Mouse (Mus musculus): ENCODE measurements around the gene Emd. TPM values are rescaled to one million over a fixed set of nuclear protein-coding genes. Genes with fewer than 3 reads are reported as not detected.
"Not testable (repeated sequence)": the region's sequence is repeated elsewhere in the genome, so short reads cannot be mapped to it uniquely, and the experiment has no call there.

The Emd gene
- polyA plus RNA-seq (2015; fragmentation: Nextera tagmentation; extraction: Ambion mirVana) = 24.8 and 29.0 TPM in 2 replicates

DNA sequence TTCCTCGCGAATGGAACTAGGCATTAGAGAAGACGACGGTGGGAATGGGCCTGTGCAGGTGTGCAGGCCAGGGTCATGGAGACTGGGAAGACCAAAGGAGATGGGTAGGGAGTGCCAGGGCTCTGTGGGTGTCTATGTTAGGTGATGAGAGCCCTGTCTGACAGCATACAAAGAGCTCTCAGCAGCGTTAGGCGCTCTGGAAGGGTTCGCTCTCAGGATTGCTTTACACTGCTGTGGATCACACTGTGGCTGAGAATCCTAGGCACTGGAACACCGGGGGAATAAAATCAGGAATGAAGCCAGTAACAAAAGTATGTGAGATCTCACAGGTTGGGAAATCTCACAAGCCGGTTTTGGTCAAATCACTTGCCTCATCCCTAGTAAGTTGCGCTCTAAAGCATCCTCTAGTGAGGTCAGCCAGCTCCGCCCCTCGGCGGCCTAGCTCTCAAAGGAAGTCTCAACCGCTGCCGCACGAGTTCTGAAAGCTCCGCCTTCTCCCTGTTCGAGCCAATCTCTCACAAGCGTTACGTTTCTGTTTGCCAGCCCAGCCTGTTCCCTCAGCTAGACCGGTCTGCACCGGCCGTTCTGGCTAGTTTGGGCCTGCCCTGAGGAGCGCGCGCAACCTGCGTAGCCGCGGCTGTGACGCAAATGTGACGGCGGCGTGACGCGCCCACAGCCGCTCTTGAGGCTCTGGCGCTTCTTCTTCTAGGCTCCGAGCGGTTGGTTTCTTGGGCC, at the start of gene Emd:
Gene Emd (plus strand): TSS at position 535 of the 735 bp plus-strand sequence.
- Histone ChIP-seq H3K36me3 (peaks cover 13% of the 10 kb centered on the region), H3K4me3 (peak within 1 kb of the TSS; percentile 49), H3K4me2 (peak within 1 kb of the TSS; percentile 52), H3K9me3 (no peaks in the 10 kb centered on the region), H3K9ac (peak within 1 kb of the TSS; percentile 61), H3K4me1 (peaks cover 9% of the 10 kb centered on the region; the same call in 1 of the 2 replicates), H3K27ac (peak within 1 kb of the TSS; percentile 91), H3K27me3 (no peaks in the 10 kb centered on the region)
- WGBS = 32% methylated on average over 39 of the region's 39 CpGs
- ATAC-seq (ENCODE audit: insufficient number of reproducible peaks, low FRiP score, low TSS enrichment, low read depth) = peak; percentile 96

DNA sequence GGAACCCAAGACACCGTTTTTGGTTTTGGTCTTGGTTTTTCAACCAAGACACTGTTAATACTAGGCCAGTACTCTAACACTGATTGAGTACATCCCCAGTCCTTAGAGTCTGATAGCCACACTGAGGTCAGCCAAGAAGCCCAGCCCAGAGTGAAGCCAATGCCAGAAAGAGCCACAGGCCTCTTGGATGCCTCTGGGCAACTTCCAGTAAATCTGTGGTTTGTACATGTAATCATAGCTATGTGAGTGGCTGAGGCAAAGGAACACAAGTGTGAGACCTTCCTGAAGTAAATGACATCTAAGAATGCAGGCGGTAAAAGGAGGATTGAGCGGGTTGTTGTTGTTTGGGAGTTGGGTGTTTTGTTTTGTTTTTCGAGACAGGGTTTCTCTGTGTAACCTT, 36.0 kb upstream of the Emd start:
- Histone ChIP-seq H3K4me2 (no peak overlapping the region), H3K9me3 (no peaks in the 10 kb centered on the region), H3K27me3 (no peaks in the 10 kb centered on the region), H3K27ac (no peak overlapping the region), H3K4me3 (no peak overlapping the region), H3K9ac (no peak overlapping the region), H3K4me1 (no peaks in the 10 kb centered on the region), H3K36me3 (peaks cover 12% of the 10 kb centered on the region)
- ATAC-seq (ENCODE audit: insufficient number of reproducible peaks, low FRiP score, low TSS enrichment, low read depth) = no peak
- WGBS = 90% methylated on average over 4 of the region's 4 CpGs

GRCm38 (mm10) chrX:74219449-74219848, 35.0 kb upstream of the Emd start:
- Histone ChIP-seq H3K27ac (no peak overlapping the region), H3K36me3 (peaks cover 18% of the 10 kb centered on the region), H3K27me3 (no peaks in the 10 kb centered on the region), H3K4me2 (no peak overlapping the region), H3K4me1 (no peaks in the 10 kb centered on the region), H3K4me3 (no peak overlapping the region), H3K9ac (no peak overlapping the region), H3K9me3 (no peaks in the 10 kb centered on the region)
- 51% methylated on average over 13 of the region's 13 CpGs for WGBS
- ATAC-seq (ENCODE audit: insufficient number of reproducible peaks, low FRiP score, low TSS enrichment, low read depth) = no peak

GRCm38 (mm10) chrX:74220099-74220498, 34.4 kb upstream of the Emd start:
- Histone ChIP-seq H3K27ac (peak overlapping the region; percentile 33; the same call in 1 of the 2 replicates), H3K36me3 (peaks cover 24% of the 10 kb centered on the region)
- H3K9ac ChIP-seq; H3K9me3 ChIP-seq; H3K4me2 ChIP-seq; H3K4me3 ChIP-seq; H3K4me1 ChIP-seq; H3K27me3 ChIP-seq; ATAC-seq (ENCODE audit: insufficient number of reproducible peaks, low FRiP score, low TSS enrichment, low read depth): not testable (repeated sequence)
- 39% methylated on average over 1 of the region's 1 CpGs for WGBS

- Histone ChIP-seq H3K36me3 (peaks cover 98% of the 10 kb centered on the region), H3K9me3 (no peaks in the 10 kb centered on the region), H3K4me3 (no peak overlapping the region), H3K27ac (no peak overlapping the region), H3K9ac (no peak overlapping the region), H3K27me3 (no peaks in the 10 kb centered on the region), H3K4me1 (no peaks in the 10 kb centered on the region), H3K4me2 (no peak overlapping the region)
- no peak for ATAC-seq (ENCODE audit: insufficient number of reproducible peaks, low FRiP score, low TSS enrichment, low read depth)
- 74% methylated on average over 1 of the region's 1 CpGs for WGBS
These were observed 24.4 kb upstream of the Emd start for GRCm38 (mm10) chrX:74230038-74230437.

DNA sequence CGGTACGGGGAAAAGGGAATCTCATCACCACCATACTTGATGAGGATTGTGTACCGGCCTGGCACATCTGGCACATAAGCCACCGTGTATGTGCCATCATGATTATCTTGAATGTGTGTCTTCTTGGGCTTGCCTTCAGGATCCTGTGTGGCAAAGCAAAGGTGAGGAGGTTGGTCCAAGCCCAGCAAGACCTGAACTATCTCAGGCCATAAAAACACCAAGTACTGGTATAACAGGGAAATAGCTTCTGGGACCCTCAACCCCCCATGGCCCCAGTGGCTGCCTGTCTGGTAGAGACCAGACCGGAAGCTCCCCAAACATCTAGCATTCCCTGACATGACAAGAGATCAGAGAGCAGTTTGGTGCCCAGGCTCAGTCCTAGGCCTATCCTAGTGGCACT, 21.3 kb upstream of the Emd start:
- WGBS = 91% methylated on average over 5 of the region's 5 CpGs
- Histone ChIP-seq H3K4me1 (no peaks in the 10 kb centered on the region), H3K27ac (no peak overlapping the region), H3K9me3 (no peaks in the 10 kb centered on the region), H3K27me3 (no peaks in the 10 kb centered on the region), H3K36me3 (peaks cover 95% of the 10 kb centered on the region), H3K4me2 (no peak overlapping the region), H3K9ac (no peak overlapping the region), H3K4me3 (no peak overlapping the region)
- no peak for ATAC-seq (ENCODE audit: insufficient number of reproducible peaks, low FRiP score, low TSS enrichment, low read depth)

- WGBS = 90% methylated on average over 4 of the region's 4 CpGs
- no peaks in the 10 kb centered on the region for H3K9me3 ChIP-seq
These were observed 14.2 kb upstream of the Emd start for GRCm38 (mm10) chrX:74240332-74240731.

GRCm38 (mm10) chrX:74243396-74243795, 11.1 kb upstream of the Emd start:
- H3K36me3 ChIP-seq = peaks cover 44% of the 10 kb centered on the region
- no peak for ATAC-seq (ENCODE audit: insufficient number of reproducible peaks, low FRiP score, low TSS enrichment, low read depth)
- peaks cover 4% of the 10 kb centered on the region; the same call in 1 of the 2 replicates for H3K4me1 ChIP-seq
- H3K9me3 ChIP-seq = no peaks in the 10 kb centered on the region
- WGBS = 80% methylated on average over 2 of the region's 2 CpGs
- no peak overlapping the region for H3K9ac ChIP-seq
- H3K4me3 ChIP-seq = peak overlapping the region; percentile 53
- H3K4me2 ChIP-seq = peak overlapping the region; percentile 47
- no peaks in the 10 kb centered on the region for H3K27me3 ChIP-seq
- no peak overlapping the region for H3K27ac ChIP-seq

More at GRCm38 (mm10) chrX:74240332-74240731, 14.2 kb upstream of the Emd start:
- Histone ChIP-seq H3K27me3 (no peaks in the 10 kb centered on the region), H3K9ac (no peak overlapping the region), H3K4me2 (no peak overlapping the region), H3K4me1 (peaks cover 4% of the 10 kb centered on the region; the same call in 1 of the 2 replicates), H3K36me3 (peaks cover 69% of the 10 kb centered on the region), H3K4me3 (no peak overlapping the region), H3K27ac (no peak overlapping the region)
- no peak for ATAC-seq (ENCODE audit: insufficient number of reproducible peaks, low FRiP score, low TSS enrichment, low read depth)

DNA sequence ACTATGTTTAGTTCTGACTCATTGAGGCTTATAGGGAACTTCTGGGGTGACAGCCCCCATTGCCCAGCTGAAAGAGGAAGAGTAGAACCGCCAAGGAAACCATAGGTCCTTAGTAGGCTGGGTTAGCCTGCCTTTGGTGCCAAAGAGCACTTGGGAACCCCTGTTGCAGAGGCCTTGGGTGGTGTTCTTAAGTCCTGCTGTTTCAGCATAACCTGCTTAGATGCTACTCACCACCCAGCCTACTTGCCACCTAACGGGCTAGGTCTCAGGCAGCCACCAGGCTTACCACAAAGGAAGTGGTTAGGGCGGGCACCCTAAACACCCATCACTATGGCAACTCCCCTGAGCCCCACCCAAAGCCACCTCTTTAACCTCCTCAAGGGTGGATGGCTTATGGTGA, 10.7 kb upstream of the Emd start:
- no peaks in the 10 kb centered on the region for H3K27me3 ChIP-seq
- no peak overlapping the region for H3K9ac ChIP-seq
- H3K4me1 ChIP-seq = peaks cover 4% of the 10 kb centered on the region; the same call in 1 of the 2 replicates
- H3K36me3 ChIP-seq = peaks cover 40% of the 10 kb centered on the region
- peak overlapping the region; percentile 53 for H3K4me3 ChIP-seq
- no peaks in the 10 kb centered on the region for H3K9me3 ChIP-seq
- ATAC-seq (ENCODE audit: insufficient number of reproducible peaks, low FRiP score, low TSS enrichment, low read depth) = no peak
- H3K4me2 ChIP-seq = peak overlapping the region; percentile 47
- H3K27ac ChIP-seq = peak overlapping the region; percentile 47; the same call in 1 of the 2 replicates
- WGBS = 56% methylated on average over 3 of the region's 3 CpGs

GRCm38 (mm10) chrX:74244614-74245083, 9.8 kb upstream of the Emd start:
- ATAC-seq (ENCODE audit: insufficient number of reproducible peaks, low FRiP score, low TSS enrichment, low read depth) = peak; percentile 68
- no peaks in the 10 kb centered on the region for H3K27me3 ChIP-seq
- H3K9me3 ChIP-seq = no peaks in the 10 kb centered on the region
- peak overlapping the region; percentile 47 for H3K4me2 ChIP-seq
- 21% methylated on average over 3 of the region's 3 CpGs for WGBS
- peak overlapping the region; percentile 53 for H3K4me3 ChIP-seq
- H3K36me3 ChIP-seq = peaks cover 32% of the 10 kb centered on the region
- H3K4me1 ChIP-seq = peaks cover 6% of the 10 kb centered on the region; the same call in 1 of the 2 replicates
- H3K9ac ChIP-seq = peak overlapping the region; percentile 56; the same call in 1 of the 2 replicates
- H3K27ac ChIP-seq = peak overlapping the region; percentile 93

- H3K27ac ChIP-seq = peak overlapping the region; percentile 93
- H3K27me3 ChIP-seq = no peaks in the 10 kb centered on the region
- peak overlapping the region; percentile 53 for H3K4me3 ChIP-seq
- H3K4me1 ChIP-seq = peaks cover 10% of the 10 kb centered on the region; the same call in 1 of the 2 replicates
- peak overlapping the region; percentile 47 for H3K4me2 ChIP-seq
- peaks cover 29% of the 10 kb centered on the region for H3K36me3 ChIP-seq
- H3K9me3 ChIP-seq = no peaks in the 10 kb centered on the region
- 19% methylated on average over 1 of the region's 1 CpGs for WGBS
- H3K9ac ChIP-seq = peak overlapping the region; percentile 56; the same call in 1 of the 2 replicates
- ATAC-seq (ENCODE audit: insufficient number of reproducible peaks, low FRiP score, low TSS enrichment, low read depth) = no peak
These were observed 9.4 kb upstream of the Emd start for GRCm38 (mm10) chrX:74245107-74245506.

DNA sequence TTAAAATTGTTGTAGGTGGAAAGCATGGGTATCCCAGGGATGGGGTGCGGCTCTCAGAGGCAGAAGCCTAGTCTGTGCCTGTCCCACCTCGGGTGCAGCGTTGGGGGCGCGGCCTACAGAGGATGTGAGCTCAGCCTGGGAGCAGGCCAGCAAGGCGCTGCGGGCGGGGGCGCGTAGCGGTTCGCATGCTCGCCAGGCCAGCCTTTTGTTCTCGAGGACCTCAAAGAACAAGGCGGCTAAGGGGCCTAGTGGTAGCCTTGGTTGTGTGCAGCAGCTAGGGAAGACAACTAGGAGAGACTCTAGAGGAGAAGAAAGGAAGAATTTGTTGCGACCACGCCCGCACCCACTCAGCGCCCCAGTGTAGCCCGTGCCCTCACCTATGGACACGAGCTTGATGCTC, 8.8 kb upstream of the Emd start:
- H3K27ac ChIP-seq = peak overlapping the region; percentile 93
- peak overlapping the region; percentile 56 for H3K9ac ChIP-seq
- peak overlapping the region; percentile 47 for H3K4me2 ChIP-seq
- ATAC-seq (ENCODE audit: insufficient number of reproducible peaks, low FRiP score, low TSS enrichment, low read depth) = peak; percentile 44; the same call in 1 of the 2 replicates
- no peaks in the 10 kb centered on the region for H3K9me3 ChIP-seq
- H3K4me1 ChIP-seq = peaks cover 11% of the 10 kb centered on the region; the same call in 1 of the 2 replicates
- WGBS = 34% methylated on average over 21 of the region's 21 CpGs
- no peaks in the 10 kb centered on the region for H3K27me3 ChIP-seq
- H3K4me3 ChIP-seq = peak overlapping the region; percentile 53
- H3K36me3 ChIP-seq = peaks cover 23% of the 10 kb centered on the region

All from limb, embryonic 15.5 days (tissue).